Mouse (Mus musculus): ENCODE measurements around the gene Snx13.

- TF ChIP-seq POLR2A (IDR thresholded peaks at IDR 0.05; ENCODE audit: control insufficient read depth in 1 of 2, insufficient read depth in 1 of 2, low read depth in 1 of 2, low read length in 2 of 2, poor library complexity in 1 of 2) (no peak), USF1 (IDR thresholded peaks at IDR 0.05; ENCODE audit: low read depth, low read length) (no peak), CTCF (IDR thresholded peaks at IDR 0.05 in 2 of 3, conservative IDR thresholded peaks at IDR 0.05 in 1 of 3; ENCODE audit: control insufficient read depth in 1 of 3, insufficient read depth in 1 of 3, low read depth in 2 of 3, low read length in 3 of 3, poor library complexity in 1 of 3, severe bottlenecking in 1 of 3) (no peak), HCFC1 (IDR thresholded peaks at IDR 0.05; ENCODE audit: low read depth, low read length) (no peak), NELFE (IDR thresholded peaks at IDR 0.05; ENCODE audit: low read depth, low read length) (no peak), MYC (IDR thresholded peaks at IDR 0.05; ENCODE audit: low read depth, low read length) (no peak), GABPA (IDR thresholded peaks at IDR 0.05; ENCODE audit: low read depth, low read length) (no peak), UBTF (IDR thresholded peaks at IDR 0.05; ENCODE audit: borderline replicate concordance, insufficient read depth, low read depth, low read length) (no peak), TAL1 (IDR thresholded peaks at IDR 0.05; ENCODE audit: low read length) (no peak), POLR2AphosphoS2 (IDR thresholded peaks at IDR 0.05; ENCODE audit: low read length) (no peak)
These were observed 123.3 kb downstream of the Snx13 start for GRCm38 (mm10) chr12:35170275-35170674.

All from MEL (cell line).